Mouse (Mus musculus) natural killer cell, adult 2 months (primary cell): Measurements from ENCODE around the gene Itgb8.

Experiments
- DNase-seq, 2 experiments: peaks; one replicate each; pipeline ENCODE4 v3.0.0; 2022; ENCODE audit warnings: low spot score in 2 of 2

The Itgb8 gene

DNA sequence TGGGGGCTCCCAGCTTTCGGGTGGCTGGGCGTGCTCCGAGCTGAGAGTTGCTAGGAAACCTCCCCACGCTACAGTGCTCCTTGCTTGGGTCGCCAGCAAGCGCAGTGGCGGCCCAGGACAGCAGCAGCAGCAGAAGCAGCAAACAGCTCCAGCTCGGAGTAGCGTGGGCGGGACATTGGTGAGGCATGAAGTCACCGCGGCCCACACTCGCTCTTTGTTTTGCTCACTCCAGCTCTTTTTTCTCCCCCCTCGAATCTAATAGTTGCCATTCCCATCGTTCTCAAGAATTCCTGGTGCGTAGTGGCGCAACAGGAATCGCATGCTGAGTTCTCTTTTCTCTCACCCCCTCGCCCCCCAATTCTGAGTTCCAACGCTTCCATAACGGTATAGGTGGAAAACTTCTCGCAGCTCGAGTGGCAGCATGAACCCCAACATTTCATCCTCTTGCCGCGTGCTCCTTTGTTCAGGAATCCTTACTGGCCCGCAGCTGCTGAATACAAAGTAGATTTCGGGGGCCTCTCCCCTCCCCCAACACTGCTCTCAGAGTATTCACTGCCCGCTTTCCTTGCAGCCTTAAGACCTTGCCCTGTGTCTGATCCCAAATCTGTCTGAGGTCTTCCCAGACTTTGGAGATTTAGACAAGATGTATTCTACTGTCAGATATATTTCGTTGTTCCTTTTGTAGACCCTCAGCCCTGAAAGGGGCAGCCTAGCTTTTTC lies at the start of gene Itgb8:
TSS of gene Itgb8 (minus strand) at position 107 of the 720 bp plus-strand sequence.
- peak in 1 of 2 experiments; percentile 27 for DNase-seq

DNA sequence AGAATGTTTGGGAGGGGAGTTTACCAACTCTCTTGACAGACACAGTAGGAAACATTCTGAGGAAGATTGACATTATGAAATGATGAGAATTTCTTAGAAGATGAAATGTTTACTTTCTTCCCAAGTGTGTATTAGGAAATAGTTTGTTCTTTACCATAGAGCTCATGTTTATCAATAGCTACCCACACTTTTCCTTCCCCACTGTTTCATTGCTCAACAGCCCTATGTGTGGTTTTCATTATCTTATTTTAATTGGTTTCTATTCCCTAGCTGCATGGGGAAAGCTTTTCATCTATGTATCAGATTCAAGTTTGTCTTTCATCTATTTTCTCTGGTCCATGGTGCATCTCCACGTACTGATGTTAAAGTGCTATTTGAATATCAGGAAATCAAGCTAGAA lies 37.7 kb upstream of the Itgb8 start:
- DNase-seq, result no peak

DNA sequence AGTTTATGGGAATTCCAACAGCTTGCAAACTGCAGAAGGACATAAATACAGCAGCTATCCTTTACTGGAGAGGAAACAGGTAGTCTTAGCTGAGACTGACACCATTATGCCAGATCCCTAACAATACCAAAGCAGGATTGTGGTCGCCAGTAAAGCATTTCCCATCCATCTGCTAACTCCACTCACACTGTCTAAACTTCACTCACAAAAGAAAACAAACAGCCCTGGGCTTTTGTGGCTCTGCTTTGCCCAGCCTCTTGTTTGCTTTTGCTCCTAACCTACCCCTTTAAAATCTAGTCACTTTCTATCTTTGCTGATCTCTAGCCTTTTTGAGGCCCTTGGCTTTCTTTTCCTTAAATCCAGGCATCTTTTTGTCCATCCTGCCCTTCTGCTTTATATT lies 35.0 kb upstream of the Itgb8 start:
- no peak for DNase-seq

DNA sequence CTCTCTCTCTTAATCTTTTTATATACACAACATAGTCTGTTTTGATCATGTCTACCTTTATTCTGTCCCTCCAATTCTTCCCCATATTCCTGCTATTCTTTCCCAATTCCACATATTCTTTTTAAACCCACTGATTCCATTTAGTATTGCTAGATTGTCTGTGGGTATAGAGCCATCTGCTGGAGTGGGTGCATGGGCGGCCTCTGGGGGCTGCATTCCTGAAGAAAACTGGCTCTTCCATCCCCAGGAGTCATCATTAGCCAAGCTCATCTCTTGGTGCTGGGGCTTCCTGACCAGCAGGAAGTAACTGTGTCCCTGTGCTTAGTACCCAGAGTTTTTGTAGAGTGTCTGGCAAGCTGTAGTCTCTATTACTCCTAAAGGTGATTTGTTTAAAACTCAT lies 33.4 kb upstream of the Itgb8 start:
- no peak for DNase-seq

DNA sequence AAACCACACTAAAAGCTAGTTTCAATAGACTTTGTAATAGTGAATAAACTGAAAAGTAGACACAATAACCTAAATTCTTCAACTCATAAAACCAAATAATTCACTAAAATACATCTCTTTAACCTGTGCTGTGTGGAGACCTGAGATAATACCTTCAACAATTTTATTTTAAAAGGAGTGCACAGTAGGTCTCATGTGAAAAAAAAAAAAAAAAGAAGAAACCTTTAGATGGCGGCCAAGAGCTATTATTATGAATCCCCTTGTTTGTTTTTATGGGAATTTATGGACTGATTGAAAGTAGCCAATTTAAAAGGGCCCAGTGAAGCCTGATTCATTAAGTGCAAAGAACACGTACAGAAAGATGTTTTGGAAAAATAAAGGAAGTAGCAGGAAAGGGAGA lies 31.4 kb upstream of the Itgb8 start:
- DNase-seq, result no peak

DNA sequence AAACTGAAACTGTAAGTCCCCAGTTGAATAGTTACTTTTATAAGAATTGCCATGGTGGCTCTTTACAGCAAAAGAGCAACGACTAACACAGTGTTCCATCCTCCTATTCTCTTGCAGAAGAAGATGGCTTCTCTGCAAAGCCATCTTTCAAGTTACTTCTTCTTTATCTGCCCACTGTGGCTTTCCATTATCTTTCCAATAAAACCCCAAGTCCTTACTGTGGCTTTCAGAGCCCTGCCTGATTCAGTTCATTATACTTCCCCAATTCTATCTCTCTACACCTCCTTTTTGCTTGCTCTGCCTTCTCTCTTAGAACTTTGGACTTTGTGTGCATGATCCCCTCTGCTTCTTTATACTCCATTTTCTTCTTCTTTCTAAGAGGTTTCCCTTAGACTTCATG lies 30.1 kb upstream of the Itgb8 start:
- DNase-seq, result no peak

DNA sequence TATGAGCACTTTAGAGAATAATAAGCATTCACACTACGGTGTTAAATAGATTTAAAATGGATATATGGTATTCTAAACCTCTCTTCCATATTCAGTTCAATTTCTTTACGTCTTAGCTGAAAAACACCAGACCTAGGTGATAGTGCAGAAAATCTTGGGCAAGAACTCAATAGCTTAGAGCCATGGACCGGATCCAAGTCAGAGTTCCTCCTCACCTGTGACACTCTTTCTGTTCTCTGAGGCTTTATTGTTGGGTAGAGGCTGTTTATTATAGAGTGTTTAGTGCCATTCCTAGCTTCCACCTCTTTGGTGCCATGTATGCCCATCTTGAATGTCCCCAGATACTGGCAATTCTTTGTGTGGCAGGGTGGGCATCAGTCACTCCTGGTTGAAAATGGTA lies 25.9 kb upstream of the Itgb8 start:
- DNase-seq, result no peak

DNA sequence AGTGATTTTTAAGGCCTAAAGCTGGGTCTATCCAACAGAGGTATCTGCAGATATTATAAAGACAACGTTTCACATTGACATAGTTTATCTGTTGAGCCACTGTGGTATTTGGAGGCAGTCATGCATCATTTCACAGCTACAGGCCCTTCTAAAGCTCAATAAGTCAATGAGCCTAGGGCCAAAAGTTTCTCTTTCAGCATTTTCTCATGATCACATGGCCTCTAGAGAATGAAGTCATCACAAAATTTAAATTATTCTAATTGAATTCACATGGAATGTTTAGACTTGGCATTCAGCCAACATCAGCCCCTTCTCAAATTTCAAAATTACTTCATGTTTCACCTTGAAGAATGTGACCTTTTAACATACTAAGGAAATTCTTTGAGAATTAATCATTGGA lies 10.0 kb upstream of the Itgb8 start:
- no peak for DNase-seq

DNA sequence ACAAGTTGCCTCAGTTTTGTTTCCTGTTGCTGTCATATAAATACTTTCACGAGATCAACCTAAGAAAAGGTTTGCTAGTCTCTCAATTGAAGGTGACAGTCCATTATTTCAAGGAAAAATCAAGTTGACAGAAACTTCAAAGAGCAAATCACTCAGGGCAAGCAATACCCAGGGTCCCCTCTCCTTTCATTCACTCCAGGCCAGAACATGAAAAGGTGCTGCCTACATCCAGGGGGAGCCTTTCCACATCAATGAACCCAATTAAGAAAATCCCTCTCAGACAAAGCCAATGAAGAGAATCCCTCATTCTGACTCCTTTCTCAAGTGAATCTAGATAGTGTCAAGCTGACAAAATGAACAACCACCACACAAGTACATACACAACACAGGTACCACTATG lies 2.5 kb upstream of the Itgb8 start:
- DNase-seq, result no peak

DNA sequence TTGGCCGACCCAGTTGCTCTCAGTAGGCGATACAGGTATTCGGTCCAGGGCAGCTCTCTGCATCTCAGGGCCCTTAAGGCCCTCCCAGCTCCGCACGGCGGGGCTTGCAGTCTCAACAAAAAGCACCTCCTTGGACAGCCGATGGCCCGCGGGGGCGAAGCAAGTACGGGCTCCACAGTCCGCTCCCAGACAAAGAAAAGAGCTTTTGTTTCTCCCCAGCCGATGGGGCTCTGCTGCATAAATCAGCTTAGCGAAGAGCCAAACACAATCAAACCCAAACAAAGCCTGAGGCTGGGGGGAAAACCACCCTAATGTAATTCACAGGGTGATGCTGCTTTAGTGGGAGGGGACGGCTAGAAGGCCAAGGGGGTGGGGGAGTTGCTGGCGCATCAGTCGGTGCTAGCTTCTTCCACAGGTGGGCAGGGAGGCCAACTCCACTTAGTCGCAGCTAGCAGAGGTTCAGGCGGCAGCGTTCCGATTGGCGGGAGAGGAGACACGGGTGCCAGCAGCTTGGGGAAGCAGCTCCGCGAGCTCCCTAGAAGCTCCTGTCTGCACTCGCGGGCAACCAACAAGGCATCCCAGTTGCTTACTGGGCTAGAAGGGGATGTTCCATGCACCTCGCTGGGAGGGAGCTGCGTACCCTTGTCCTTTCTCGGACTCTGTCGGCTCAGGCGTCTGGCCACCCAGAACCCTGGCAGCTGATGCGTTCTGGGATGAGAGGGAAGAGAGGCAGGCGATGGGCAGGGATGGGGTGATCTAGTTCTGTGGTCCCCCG lies 494 bp downstream of the Itgb8 start:
- no peak for DNase-seq

DNA sequence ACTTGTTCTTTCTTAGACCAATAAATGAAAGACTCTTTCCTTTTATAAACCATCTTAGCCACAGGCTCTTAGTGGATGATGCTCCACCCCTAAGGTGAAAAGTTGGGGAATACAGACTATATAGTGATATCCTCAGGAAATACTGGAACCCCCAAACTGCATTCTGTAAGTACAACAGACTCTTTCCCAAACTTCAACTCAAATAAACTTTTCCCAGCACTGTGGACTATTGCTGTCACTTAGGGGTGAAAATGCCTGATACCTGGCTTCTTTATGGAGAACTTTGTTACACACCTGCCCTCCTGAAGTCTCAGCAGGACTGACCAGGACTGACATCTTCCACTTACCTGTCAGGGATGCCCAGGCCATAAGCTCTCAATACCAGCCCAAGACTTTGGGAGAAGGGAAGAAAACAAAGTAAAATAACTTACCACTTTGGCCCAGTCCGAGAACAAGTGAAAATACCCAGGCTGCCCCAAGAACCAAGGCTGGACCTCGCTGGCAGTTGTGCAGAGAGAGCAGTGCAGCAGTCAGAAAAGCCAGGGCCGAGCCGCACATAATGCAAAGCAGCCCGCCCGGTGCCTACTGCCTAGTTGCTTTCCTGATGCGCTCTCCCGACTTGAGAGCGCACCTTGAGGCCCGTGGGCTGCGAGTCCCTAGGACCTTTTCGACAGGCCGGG lies 1.2 kb downstream of the Itgb8 start:
- no peak for DNase-seq

DNA sequence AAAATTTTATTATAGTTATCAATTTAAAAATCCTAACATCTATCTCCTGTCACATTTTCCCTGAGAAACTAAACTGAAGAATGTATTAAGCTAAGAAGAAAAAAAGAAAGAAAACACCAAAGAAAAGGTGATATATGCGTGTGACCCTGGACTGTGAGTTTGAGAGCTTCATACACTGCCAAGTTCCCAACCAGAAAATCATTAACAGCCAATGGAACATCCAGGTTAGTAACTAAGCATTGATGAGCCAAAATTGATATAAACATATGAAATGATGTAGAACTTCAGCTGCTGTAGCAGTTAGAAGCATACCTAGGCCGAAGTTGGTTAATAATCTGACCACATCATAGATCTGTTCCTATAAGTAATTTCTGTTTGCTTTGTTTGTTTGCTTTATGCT lies 6.8 kb downstream of the Itgb8 start:
- DNase-seq, result no peak

DNA sequence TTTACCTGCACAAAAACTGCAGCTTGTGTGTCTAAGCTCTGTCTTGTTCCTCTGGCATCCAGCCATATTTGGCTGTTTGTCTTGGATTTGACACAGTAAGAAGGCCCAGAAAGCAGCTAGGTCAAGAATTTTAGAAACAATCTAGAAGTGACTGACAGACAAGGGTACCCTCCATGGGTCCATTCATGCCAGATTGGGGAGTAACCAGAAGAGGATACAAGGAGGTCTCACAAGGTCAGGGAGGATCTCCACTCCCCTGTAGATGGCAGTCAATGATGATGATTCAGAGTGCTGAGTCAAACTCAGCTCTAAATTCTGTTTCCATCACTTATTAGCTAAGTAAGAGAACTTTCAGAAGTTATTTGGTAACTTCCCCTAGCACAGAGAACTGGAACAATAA lies 8.2 kb downstream of the Itgb8 start:
- DNase-seq, result no peak

DNA sequence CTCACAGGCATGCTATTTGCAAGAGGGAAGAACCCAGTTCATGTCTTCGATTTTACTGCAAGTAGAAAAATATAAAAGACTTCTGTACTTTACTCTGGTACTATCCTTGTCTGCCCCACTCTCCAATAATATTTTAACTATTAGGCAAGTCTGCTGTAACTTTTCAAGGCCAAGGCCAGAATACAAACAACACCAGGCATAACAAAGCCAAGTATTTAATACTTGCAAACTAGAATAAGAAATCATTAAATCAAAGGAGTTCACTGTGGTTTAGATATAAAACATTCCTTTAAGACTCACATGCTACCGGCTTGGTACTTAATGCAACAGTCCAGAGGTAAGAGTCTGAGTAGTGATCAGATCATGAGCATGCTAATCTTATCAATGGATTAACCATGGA lies 9.0 kb downstream of the Itgb8 start:
- DNase-seq, result no peak

DNA sequence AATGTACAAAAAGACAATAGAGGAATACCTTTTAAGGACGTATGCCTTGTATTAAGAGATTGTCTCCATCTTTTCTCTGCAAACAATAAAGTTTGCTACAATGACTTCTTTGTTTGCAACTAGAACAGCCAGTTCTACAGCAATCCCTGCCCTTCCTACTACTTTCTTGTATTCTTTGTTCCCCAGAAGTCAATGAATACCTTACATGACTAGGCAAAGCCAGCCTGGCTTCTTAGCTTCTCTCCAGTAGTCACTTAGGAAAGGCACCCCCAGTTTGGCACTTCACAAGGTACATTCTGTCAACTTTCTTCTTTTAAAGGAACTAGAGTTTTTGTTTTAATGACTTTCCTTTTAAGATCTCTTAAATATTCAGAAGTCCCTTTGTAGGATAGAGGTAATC lies 10.7 kb downstream of the Itgb8 start:
- DNase-seq, result no peak

DNA sequence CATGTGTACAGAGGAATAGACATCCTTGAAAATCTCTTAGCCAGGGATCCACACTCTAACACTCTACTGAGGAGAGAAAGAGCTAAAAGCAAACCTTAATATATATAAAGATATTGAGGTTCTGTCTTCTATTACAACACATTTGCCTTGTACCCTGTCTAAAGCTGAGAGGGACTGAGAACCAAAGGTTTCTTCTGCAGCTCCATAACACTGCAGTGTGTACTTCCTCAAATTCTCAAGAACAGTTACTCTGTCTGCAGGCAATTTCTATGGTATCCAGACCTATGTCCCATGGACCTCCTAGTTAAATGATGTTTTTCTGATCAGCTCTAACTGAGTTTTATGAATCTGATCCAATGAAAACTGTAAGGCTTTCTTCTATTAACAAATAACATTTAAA lies 13.9 kb downstream of the Itgb8 start:
- DNase-seq, result no peak

DNA sequence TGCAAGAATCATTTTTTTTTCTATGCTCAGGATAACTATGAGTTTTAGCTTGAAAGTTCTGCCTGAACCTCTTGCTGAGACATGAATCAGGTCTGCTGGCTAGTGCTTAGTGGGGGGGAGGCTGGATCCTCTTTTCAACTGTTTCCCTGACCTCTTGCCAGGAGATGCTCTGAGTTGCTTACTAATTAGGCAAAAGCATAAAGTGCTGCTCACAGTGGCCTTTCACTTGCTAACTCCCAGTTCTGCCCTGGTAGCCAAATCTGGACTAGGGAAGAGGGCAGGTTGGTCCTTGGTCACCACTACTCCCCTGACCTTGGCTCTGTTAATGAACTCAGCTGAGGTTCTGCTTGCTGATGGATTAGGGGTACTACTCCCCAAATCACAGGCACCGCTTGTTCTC lies 19.2 kb downstream of the Itgb8 start:
- no peak for DNase-seq

DNA sequence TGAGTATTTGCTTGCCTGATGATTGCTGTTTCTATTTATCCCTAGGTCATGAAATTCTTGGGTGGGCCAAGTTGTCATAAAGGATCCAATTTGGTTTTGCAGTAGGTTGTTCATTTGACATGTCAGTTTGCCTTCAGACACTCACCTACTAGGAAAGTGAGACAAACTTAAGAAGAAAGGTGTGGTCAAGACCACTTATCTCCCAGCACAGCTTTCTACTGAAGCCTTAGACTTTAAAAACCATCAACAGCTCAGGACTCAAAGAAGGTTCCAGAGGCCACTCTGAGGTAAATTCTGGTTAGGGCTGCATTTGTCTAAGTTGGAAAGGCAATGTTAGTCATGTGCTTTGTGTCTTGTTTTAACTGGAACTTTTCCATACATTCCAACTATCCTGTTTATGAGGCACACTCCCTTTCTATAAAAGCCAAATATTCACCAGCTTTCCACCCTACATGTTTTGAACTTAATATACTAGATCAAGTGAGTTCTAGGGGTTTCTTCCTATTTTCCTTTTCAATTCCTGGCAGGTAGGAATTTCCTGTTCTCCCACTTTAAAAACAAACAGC lies 20.8 kb downstream of the Itgb8 start:
- no peak for DNase-seq

DNA sequence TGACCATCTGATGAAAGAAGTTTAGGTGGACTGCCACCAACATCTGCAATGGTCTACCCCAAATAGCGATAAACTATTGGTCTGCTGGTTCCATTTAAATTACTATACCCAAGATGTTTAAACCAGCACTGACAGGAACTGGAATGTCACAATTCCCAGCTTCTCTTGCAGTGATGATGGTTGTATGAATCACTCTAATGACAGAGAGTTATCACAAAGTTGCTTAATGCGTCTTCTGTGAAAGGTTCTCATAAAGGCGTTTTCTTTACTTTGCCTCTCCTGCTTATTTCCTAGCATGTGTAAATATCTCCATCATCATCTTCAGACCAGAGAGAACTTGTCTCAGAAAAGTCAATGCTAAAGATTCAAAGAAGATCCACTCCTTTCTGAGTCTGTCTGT lies 23.4 kb downstream of the Itgb8 start:
- no peak for DNase-seq

DNA sequence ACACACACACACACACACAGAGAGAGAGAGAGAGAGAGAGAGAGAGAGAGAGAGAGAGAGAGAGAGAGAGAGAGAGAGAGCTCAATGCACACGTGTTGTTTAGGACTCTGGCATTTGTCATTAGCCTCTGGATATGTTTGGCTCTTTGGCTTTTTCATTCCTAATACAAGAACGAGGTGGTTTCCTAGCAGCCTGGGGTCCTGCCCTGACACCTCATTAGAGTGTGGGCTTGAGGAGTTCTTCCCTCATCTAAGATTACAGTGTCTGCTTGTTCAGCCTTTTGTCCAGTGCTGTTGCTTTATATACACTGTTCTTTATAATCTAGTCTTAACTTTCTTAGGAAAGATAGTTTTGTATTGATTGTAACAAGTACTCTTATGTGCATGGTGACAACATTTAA lies 27.1 kb downstream of the Itgb8 start:
- DNase-seq, result no peak

DNA sequence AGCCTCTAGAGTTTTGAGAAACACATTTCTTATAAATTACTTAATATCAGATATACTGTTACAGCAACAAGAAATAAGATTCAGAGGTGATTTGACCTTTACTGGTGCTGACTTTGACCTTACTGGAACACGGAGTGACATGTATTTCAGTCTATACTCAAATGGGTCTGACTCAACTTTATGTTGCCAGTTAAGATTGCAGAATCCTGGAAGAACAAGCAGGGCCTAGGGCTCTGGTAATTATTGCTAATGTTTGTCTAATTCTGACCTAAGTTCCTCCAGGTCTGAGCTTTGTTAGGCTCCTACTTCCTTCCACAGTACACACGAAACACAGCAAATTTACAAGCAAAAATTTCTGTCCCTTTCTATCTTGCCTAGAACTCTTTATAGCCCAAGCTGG lies 28.0 kb downstream of the Itgb8 start:
- DNase-seq, result no peak

DNA sequence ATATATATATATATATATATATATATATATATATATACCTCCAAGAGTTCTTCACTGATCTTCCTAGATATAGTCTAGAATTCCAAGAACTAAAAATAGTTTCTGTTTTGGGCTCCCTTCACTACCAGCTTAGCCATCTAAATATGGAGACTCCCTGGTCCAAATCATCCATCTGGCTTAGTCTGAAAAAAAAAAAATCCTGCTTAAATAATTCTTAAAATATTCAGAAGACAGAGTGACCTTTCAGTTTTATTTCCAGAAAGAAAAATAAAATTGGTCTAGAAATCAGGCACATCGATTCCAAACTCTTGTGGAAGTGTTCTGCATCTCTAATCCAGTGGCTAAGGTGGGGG lies 28.6 kb downstream of the Itgb8 start:
- DNase-seq, result no peak
